Mouse (Mus musculus): Measurements from ENCODE around the gene Itgb2l.
"Not testable (repeated sequence)": the region's sequence is repeated elsewhere in the genome, so short reads cannot be mapped to it uniquely, and the experiment has no call there.

Gene Itgb2l

DNA sequence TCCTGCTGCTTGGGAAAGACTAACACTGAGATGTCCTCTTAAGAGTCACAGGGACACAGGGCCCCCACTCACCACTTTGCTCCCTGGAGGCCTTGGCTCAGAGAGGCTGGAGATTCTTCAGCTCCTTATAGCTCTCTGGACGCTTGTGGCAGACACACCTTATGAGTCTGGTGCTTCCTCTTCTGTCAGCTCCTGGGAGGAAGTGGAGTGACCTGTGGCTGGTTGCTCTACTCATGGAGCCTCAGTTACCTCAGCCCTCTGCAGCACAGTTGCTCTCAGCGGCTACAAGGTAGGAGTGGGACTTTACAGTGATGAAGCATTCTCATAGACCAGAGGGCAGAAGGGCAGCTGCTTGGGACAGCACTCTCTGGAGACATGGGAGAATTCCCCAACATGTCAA lies at the start of gene Itgb2l:
Gene Itgb2l (minus strand): TSS at position 152 of the 400 bp plus-strand sequence.
- DNase-seq (ENCODE audit: low read depth), result no peak

- no peak for DNase-seq (ENCODE audit: low read depth)
Measured at GRCm38 (mm10) chr16:96491530-96491929, 48.1 kb upstream of the Itgb2l start.

GRCm38 (mm10) chr16:96488038-96488437 lies 44.6 kb upstream of the Itgb2l start:
- no peak for DNase-seq (ENCODE audit: low read depth)

DNA sequence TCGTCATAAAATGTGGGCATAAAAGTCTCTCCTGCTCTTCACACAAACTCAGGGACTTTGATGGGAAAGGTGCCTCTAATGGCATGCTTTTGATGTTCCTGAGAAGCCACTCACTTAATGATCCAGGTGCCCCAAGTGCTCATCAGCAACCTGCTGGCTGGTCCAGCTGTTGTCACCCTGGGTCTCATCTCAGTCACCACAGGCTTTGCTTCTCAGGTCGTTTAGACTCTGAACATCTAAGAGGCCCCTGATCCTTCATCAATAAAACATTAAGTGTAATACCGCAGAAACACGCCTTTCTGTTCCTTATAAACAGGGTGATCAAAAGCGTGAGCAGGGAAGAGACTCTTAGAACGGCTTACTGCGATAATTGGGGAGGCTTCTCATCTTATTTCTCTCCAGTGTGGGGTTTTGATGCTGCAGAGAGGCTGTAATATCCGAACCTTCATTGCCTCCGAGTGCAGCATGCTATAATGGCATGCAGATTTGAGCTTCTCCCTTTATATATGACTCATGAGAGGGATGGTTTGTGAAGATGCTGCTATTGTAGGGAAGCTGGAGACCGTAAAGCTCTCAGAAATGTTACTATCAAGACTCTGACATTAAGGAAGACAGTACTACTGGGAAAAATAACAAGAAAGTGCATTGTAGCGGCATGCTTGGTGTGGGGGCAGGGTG lies 43.7 kb upstream of the Itgb2l start:
- no peak for DNase-seq (ENCODE audit: low read depth)

- DNase-seq (ENCODE audit: low read depth), result no peak
Measured at GRCm38 (mm10) chr16:96481791-96482190, 38.4 kb upstream of the Itgb2l start.

- no peak for DNase-seq (ENCODE audit: low read depth)
Measured at GRCm38 (mm10) chr16:96474185-96474584, 30.8 kb upstream of the Itgb2l start.

GRCm38 (mm10) chr16:96472816-96473215 lies 29.4 kb upstream of the Itgb2l start:
- DNase-seq (ENCODE audit: low read depth), result no peak

DNA sequence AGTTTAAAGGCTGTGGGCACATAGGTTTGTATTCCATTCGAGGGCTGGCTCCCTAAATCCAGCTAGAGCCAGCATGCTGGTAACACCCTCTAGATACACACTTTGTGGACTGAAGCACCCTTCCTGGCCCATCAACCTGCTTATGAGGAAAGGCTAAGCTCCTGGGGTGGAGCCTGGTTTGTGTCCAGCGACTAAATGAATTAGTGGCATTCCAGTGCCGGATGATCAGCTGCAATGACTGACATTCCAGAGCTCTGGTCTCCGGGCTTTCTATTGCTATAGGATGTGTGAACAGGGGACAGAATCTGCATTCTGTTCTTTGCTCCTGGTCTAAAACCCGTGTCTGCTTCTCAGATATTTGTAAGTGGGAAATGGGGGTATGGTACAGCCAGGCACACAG lies 28.9 kb upstream of the Itgb2l start:
- no peak for DNase-seq (ENCODE audit: low read depth)

DNA sequence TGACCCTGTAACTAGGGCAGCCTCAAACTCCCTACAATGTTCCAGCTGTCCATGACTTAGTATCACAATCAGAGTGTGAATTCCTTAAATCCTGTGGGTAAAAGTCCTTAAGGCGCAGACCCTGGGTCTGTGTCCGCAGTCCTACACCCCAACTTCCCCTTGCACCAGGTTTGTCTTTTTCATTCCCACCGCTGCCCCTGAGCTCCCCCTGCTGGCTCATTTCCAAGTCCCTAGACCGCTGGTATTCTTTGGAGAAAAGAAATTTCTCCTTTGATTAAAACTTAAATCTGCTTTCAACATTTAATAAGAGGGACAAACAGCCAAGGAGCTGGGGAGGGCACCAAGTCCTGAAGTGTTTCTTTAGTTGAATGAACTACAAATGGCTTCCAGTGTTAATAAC lies 26.2 kb upstream of the Itgb2l start:
- peak; percentile 7 for DNase-seq (ENCODE audit: low read depth)

DNA sequence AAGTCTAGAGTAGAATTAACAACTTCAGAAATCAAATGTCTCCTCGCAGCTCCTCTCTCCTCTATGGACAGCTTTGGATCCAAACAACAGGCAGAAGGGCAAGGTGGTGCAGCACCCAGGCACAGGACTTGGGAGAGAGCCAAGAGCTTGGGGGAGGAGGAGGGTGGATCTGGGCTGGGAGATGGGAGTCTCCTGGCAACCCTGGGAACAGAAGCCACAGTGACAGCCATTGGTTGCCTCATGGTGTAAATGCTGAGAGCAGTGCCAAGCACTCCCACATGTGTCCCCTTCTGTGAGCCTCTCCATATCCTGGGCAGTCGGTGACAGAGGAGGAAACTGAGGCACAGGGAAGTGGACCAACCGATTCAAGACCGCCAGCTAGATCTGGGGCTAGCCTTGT lies 25.3 kb upstream of the Itgb2l start:
- no peak for DNase-seq (ENCODE audit: low read depth)

DNA sequence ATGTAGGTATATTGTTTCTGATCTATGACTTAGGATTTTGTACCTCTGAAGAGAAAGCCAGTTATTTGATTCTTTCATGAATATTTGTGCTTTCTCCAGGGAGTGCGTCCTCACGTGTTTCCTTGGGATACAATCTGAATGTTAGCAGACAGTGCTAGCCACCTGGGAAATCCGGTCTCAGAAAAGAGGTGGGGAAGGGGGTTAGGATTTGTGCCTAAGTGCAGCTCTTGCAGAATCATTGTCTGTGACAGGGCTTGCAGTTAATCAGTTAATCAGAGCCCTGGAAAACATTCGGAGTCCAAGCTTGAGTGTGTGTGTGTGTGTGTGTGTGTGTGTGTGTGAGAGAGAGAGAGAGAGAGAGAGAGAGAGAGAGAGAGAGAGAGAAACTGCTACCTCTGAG lies 24.6 kb upstream of the Itgb2l start:
- no peak for DNase-seq (ENCODE audit: low read depth)

GRCm38 (mm10) chr16:96467445-96467844 lies 24.0 kb upstream of the Itgb2l start, which contains the start of gene Pcp4:
Gene Pcp4, plus strand, starts transcription at chr16:96467606.
- DNase-seq (ENCODE audit: low read depth), result peak; percentile 52

DNA sequence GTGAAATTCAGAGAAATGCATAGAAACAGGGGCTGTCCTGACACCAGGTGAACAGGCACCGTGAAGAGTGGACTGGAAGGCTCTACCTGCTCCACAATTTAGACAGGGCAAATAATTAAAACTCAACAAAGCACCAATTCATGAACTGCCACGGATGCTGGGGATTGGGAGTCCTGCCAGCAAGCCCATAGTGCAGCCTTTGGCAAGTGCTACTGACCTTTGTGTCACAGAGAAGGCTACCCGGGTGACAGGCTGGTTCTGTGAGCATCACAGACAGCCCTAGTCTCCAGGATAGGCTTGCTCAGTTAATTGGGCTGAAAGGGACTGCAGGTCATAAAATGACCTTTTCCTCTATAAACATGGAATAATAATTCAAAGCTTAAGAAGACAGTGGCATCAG lies 17.4 kb upstream of the Itgb2l start:
- no peak for DNase-seq (ENCODE audit: low read depth)

DNA sequence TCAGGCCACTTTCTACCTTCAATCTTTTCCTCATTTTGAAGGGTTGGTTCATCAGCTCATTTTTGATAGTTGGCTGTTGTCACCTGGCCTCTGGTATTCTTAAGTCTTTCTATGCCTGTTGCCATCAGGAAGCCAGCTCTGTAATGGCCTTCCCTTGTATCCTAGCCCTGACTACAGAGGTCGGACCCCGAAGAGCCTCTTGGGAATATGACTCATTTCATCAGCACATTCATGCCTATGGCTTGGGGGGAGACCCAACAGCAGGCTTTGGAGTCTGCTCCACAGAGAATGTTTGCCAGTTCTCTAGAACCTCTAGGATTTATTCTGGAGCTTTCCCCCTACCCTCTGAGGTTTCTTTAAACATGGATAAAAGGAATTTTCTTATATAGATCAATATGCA lies 15.9 kb upstream of the Itgb2l start:
- DNase-seq (ENCODE audit: low read depth), result no peak

GRCm38 (mm10) chr16:96457612-96458011 lies 14.2 kb upstream of the Itgb2l start:
- no peak for DNase-seq (ENCODE audit: low read depth)

- DNase-seq (ENCODE audit: low read depth), result no peak
Measured at GRCm38 (mm10) chr16:96454086-96454485, 10.7 kb upstream of the Itgb2l start.

- not testable (repeated sequence) for DNase-seq (ENCODE audit: low read depth)
Measured at GRCm38 (mm10) chr16:96450871-96451270, 7.5 kb upstream of the Itgb2l start.

- DNase-seq (ENCODE audit: low read depth), result no peak
Measured at GRCm38 (mm10) chr16:96441826-96442225, 1.6 kb downstream of the Itgb2l start.

GRCm38 (mm10) chr16:96440871-96441270 lies 2.5 kb downstream of the Itgb2l start:
- no peak for DNase-seq (ENCODE audit: low read depth)

DNA sequence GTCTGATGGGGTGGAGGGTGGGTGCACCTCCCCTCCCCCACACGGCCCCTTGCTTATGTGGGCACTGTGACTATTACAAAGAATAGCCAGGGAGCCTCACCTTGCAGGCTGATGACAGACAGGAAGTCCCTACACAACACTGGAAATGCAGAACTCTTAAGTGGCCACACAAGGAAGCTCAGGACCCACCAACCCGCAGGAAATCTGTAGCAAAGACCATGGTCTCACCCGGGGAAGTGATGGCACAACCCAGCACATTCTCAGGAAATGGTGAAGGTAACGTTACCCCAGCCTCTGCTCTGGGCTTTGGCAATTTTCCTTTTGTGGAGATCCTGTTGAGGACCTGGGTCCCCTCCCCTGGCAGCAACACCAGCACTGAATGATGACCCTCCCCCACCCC lies 3.7 kb downstream of the Itgb2l start:
- DNase-seq (ENCODE audit: low read depth), result no peak

DNA sequence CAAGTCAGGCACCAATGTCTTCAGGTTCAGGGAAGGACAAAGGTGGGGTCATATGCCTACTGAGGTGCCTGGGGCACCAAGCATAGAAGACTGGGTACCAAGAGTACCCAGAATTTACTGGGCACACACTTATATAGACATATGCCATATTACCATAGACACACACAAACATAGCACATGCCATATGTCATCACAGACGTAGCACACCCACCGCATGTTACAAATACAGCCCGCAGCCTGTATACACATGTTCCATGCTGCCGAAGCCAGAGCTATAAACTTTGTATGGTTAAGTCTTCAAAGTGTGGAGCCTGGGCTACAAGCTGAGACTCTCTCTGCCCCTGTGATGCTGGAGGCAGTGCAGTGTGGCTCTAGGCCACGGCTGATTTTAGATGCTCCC lies 4.5 kb downstream of the Itgb2l start:
- no peak for DNase-seq (ENCODE audit: low read depth)

- DNase-seq (ENCODE audit: low read depth), result no peak
Measured at GRCm38 (mm10) chr16:96434024-96434785, 9.2 kb downstream of the Itgb2l start.

DNA sequence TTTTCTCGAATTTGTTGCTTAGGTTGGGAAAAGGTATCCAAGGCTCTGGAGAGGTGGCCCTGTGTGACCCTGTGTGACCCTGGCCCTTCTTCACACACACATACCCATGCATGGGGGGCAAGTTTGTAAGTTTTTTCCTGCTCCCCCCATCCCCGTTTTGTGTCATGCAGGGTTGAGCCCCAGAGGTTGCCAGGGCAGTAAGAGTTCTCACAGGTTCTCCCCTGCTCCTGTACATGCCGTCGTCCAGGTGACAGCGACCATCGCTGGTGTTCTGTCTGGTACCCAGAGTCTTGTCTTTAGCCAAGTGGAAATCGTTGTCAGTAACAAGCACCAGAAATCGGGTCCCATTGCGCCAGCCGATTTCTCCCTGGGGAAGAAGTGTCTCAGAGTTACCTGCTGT lies 10.2 kb downstream of the Itgb2l start:
- DNase-seq (ENCODE audit: low read depth), result no peak

DNA sequence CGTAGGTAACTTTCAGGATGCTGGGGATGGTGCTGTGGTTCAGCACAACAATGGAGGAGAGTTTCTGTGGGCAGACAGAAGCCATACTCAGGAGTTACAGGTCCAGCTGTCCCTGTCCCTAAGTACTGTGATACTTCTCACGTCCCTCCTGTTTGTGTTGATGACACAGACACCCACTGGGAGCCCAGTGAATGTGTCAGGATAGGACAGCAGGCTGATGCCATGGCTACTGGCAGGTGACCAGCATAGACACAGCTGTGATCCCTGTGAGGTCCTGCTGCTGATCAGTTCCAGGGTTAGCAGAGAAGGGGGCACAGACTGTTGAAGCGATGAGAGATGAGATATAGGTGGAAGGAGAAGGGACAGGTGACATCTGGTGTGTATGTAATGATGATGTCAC lies 14.4 kb downstream of the Itgb2l start:
- no peak for DNase-seq (ENCODE audit: low read depth)
